Mouse (Mus musculus): ENCODE measurements around the gene Tcp11l1. TPM values are rescaled to one million over a fixed set of nuclear protein-coding genes. Genes with fewer than 3 reads are reported as not detected.
A peak's percentile ranks its signal among the peaks of the same experiment; 100 is the strongest.

Tcp11l1 gene
- polyA plus RNA-seq, 2 experiments: 2.5 to 5.0 TPM

- no peak overlapping the region for H3K27ac ChIP-seq
- no peak for TF ChIP-seq EP300 (IDR thresholded peaks at IDR 0.05; ENCODE audit: low read depth)
- TF ChIP-seq CTCF (IDR thresholded peaks at IDR 0.05; ENCODE audit: low read depth): no peak
- H3K4me3 ChIP-seq (ENCODE audit: insufficient read depth in 1 of 2, low read depth in 2 of 2, low read length in 2 of 2): peak overlapping the region in 1 of 2 experiments; percentile 63; a peak in 3 of 4 replicates
- no peak overlapping the region for H3K9ac ChIP-seq (replicated peaks)
- no peaks in the 10 kb centered on the region for H3K9me3 ChIP-seq (ENCODE audit: control insufficient read depth, low read length)
- 17% methylated on average over 7 of the region's 7 CpGs for WGBS (ENCODE audit: insufficient replicate concordance)
- H3K4me2 ChIP-seq (ENCODE audit: low read depth): peak overlapping the region; percentile 63
- no peaks in the 10 kb centered on the region for H3K36me3 ChIP-seq (replicated peaks; ENCODE audit: control insufficient read depth, insufficient read depth, low read depth)
- peak; percentile 21; the same call in 1 of the 2 replicates for ATAC-seq (ENCODE audit: insufficient read depth)
- 0 out of 4 replicates have a peak, but pooled peaks cover 0 to 2% of the 10 kb centered on the region in 2 experiments for H3K4me1 ChIP-seq (replicated peaks; ENCODE audit: control insufficient read depth in 2 of 2, insufficient read depth in 2 of 2, low read length in 1 of 2)
- H3K27me3 ChIP-seq (ENCODE audit: control insufficient read depth, insufficient read depth, low read length): peaks cover 26% of the 10 kb centered on the region
- DNase-seq (ENCODE audit: low read depth in 3 of 3, low spot score in 3 of 3): no peak
Measured at GRCm38 (mm10) chr2:104743160-104743559, 31.2 kb upstream of the Tcp11l1 start.

GRCm38 (mm10) chr2:104742741-104743064, 30.7 kb upstream of the Tcp11l1 start, which contains the start of gene Depdc7:
Gene Depdc7 (minus strand): TSS chr2:104742878.
- Histone ChIP-seq H3K4me3 (ENCODE audit: insufficient read depth in 1 of 2, low read depth in 2 of 2, low read length in 2 of 2) (peak within 1 kb of the TSS; percentile 58 to 63), H3K4me1 (replicated peaks; ENCODE audit: control insufficient read depth in 2 of 2, insufficient read depth in 2 of 2, low read length in 1 of 2) (0 out of 4 replicates have a peak, but pooled peaks cover 0 to 2% of the 10 kb centered on the region in 2 experiments), H3K9ac (replicated peaks) (peak within 1 kb of the TSS; percentile 42), H3K9me3 (ENCODE audit: control insufficient read depth, low read length) (no peaks in the 10 kb centered on the region), H3K36me3 (replicated peaks; ENCODE audit: control insufficient read depth, insufficient read depth, low read depth) (no peaks in the 10 kb centered on the region), H3K4me2 (ENCODE audit: low read depth) (peak within 1 kb of the TSS; percentile 63), H3K27me3 (ENCODE audit: control insufficient read depth, insufficient read depth, low read length) (peaks cover 26% of the 10 kb centered on the region), H3K27ac (no peak within 1 kb of the TSS)
- under 1% methylated on average over 31 of the region's 31 CpGs for WGBS (ENCODE audit: insufficient replicate concordance)
- ATAC-seq (ENCODE audit: insufficient read depth) (peak; percentile 82), DNase-seq (ENCODE audit: low read depth in 3 of 3, low spot score in 3 of 3) (peak; percentile 37 to 74 (median 71))
- TF ChIP-seq EP300 (IDR thresholded peaks at IDR 0.05; ENCODE audit: low read depth) (no peak), CTCF (IDR thresholded peaks at IDR 0.05; ENCODE audit: low read depth) (no peak)

DNA sequence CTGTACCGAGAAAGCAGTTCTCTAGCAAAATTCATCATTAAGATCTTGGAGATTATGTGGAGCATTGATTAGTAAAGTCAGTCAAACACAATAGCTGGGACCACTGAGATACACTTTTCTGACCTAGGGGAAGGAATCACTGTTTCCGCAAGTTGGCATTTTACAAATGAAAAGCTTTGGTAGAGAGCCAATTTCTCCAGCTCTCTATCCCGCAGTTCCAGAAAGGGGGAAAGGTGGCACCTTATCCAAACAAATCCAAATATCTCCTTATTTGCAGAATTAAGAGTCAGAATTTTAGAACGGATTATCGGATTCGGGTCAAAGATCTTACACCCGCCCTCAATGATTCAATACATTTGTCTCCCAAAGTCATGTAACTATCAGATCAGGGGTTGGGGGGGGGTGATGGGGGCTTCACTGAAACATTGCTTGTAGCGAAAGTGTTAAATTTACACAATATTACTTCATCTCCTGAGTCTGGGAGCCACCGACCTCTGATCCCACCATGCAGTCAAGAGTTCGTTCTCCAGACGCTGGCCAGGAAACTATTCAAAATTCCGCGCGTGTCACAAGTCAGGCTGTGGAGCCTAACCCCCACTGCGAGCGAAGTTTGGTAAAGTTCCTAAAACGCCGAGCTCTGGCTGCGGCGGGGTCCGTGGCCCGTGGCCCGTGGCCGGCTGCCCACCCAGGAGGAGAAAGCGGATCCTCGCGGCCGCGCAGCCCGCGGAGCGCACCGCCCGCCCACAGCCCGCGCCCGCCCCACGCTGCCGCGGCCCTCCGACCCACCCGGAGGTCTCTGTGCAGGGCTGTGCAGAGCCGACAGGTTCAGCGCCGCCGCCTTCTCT, 30.1 kb upstream of the Tcp11l1 start:
- TF ChIP-seq EP300 (IDR thresholded peaks at IDR 0.05; ENCODE audit: low read depth) (no peak), CTCF (IDR thresholded peaks at IDR 0.05; ENCODE audit: low read depth) (no peak)
- Histone ChIP-seq H3K4me2 (ENCODE audit: low read depth) (peak overlapping the region; percentile 63), H3K27me3 (ENCODE audit: control insufficient read depth, insufficient read depth, low read length) (peaks cover 26% of the 10 kb centered on the region), H3K9me3 (ENCODE audit: control insufficient read depth, low read length) (no peaks in the 10 kb centered on the region), H3K4me1 (replicated peaks; ENCODE audit: control insufficient read depth in 2 of 2, insufficient read depth in 2 of 2, low read length in 1 of 2) (0 out of 4 replicates have a peak, but pooled peaks cover 0 to 2% of the 10 kb centered on the region in 2 experiments), H3K36me3 (replicated peaks; ENCODE audit: control insufficient read depth, insufficient read depth, low read depth) (no peaks in the 10 kb centered on the region), H3K27ac (no peak overlapping the region), H3K9ac (replicated peaks) (peak overlapping the region; percentile 42), H3K4me3 (ENCODE audit: insufficient read depth in 1 of 2, low read depth in 2 of 2, low read length in 2 of 2) (peak overlapping the region; percentile 58 to 63)
- 6% methylated on average over 42 of the region's 46 CpGs for WGBS (ENCODE audit: insufficient replicate concordance)
- ATAC-seq (ENCODE audit: insufficient read depth) (peak; percentile 37; the same call in 1 of the 2 replicates), DNase-seq (ENCODE audit: low read depth in 3 of 3, low spot score in 3 of 3) (no peak)

DNA sequence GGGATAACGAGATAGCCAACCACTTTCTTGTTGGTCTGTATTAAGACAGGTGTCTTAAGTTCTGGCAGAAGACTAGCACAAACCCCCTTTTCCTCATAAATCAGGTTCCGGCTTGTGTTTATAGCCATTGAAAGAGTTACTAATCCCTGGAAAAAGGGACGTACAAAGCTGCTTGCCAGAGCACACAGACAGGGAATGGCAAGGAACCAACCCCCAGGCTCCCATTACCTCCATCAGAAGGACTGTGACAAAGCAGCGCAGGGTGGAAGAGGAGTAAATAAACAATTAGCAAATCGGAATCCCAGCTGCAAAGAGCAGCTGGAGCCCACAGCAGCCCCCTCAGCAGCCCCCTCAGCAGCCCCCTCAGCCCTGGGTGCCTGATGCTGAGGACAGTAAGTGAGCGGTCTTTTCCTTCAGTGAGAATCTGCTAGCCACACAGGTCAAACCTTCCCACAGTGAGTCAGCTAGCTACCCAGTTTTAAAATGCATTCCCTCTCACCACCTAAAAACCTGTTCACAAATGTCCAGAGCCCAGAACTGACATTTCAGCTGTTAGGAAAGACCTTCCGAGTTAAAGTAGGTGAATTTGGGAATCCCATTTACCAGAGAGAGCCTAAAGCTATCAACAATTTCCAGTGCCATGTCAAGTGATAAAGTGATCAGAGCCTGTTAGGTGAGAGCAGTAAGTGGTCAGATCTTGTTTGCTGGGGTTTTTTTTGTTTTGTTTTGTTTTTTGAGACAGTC, 29.2 kb upstream of the Tcp11l1 start:
- no peak overlapping the region for H3K9ac ChIP-seq (replicated peaks)
- H3K36me3 ChIP-seq (replicated peaks; ENCODE audit: control insufficient read depth, insufficient read depth, low read depth): no peaks in the 10 kb centered on the region
- ATAC-seq (ENCODE audit: insufficient read depth) (no peak), DNase-seq (ENCODE audit: low read depth in 3 of 3, low spot score in 3 of 3) (no peak)
- 46% methylated on average over 7 of the region's 7 CpGs for WGBS (ENCODE audit: insufficient replicate concordance)
- peaks cover 26% of the 10 kb centered on the region for H3K27me3 ChIP-seq (ENCODE audit: control insufficient read depth, insufficient read depth, low read length)
- no peak overlapping the region for H3K27ac ChIP-seq
- TF ChIP-seq CTCF (IDR thresholded peaks at IDR 0.05; ENCODE audit: low read depth) (no peak), EP300 (IDR thresholded peaks at IDR 0.05; ENCODE audit: low read depth) (no peak)
- peak overlapping the region; percentile 63 for H3K4me2 ChIP-seq (ENCODE audit: low read depth)
- peak overlapping the region; percentile 4 to 63; a peak in 2 of 4 replicates for H3K4me3 ChIP-seq (ENCODE audit: insufficient read depth in 1 of 2, low read depth in 2 of 2, low read length in 2 of 2)
- H3K9me3 ChIP-seq (ENCODE audit: control insufficient read depth, low read length): no peaks in the 10 kb centered on the region
- H3K4me1 ChIP-seq (replicated peaks; ENCODE audit: control insufficient read depth in 2 of 2, insufficient read depth in 2 of 2, low read length in 1 of 2): peaks cover 0 to 6% of the 10 kb centered on the region in 2 experiments; a peak in 1 of 4 replicates

Measured in liver, embryonic 14.5 days (tissue).